8 mouse cellular contexts compared by ENCODE assay signal in the genomic region with DNA sequence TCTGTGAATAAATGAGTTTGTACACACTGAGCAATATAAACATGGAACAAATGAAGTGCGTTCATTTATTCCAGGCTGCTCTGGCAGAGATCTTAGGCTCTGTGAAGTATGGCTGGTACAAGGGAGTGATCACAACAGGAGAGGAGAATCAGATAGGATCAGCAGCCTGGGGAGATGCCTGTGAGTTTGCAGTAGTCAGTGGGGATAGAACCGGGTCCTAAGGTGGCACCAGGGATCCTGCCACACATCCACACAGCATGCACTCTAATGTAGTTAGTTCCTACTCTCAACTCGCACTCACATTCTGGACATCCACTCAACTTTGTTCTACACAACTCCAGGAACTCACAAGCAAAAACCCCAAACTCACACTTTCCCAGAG. TPM values are rescaled to one million over a fixed set of nuclear protein-coding genes. Genes with fewer than 3 reads are reported as not detected.
A peak's percentile ranks its signal among the peaks of the same experiment; 100 is the strongest.
DNase-seq lines count a peak whose midpoint lies in the region; ATAC-seq and TF ChIP-seq lines count a peak whose summit lies in the region.

No protein-coding gene starts in this region.

- peaks cover 2% of the 10 kb centered on the region; the same call in 1 of the 2 replicates for H3K79me2 ChIP-seq in MEL (ENCODE audit: control insufficient read depth, insufficient read depth, low read length, poor library complexity)

- peak overlapping the region; percentile 84 for H3K4me2 ChIP-seq in heart, embryonic 15.5 days
- peak overlapping the region; percentile 68 for H3K4me2 ChIP-seq in heart, postnatal 0 days (ENCODE audit: low read depth, low read length)

- no peak for ATAC-seq in heart, embryonic 15.5 days (replicated peaks; ENCODE audit: insufficient number of reproducible peaks, insufficient read depth, low FRiP score, low read depth)
- ATAC-seq in heart, postnatal 0 days (ENCODE audit: insufficient read depth, low read depth): no peak
- peak; percentile 8; the same call in 1 of the 2 replicates for ATAC-seq in megakaryocyte progenitor cell, adult 5-6 weeks (replicated peaks; ENCODE audit: poor library complexity)
- no peak for ATAC-seq in CD4-positive, CD25-positive, alpha-beta regulatory T cell, adult 4 months

- DNase-seq in heart, adult 8-10 months (ENCODE audit: low spot score): no peak
- no peak for DNase-seq in MEL (ENCODE audit: low read depth, low spot score)
- no peak for DNase-seq in heart, postnatal 0 days (ENCODE audit: low spot score)
- DNase-seq in embryo, embryonic 10 days (ENCODE audit: low spot score): no peak
- no peak for DNase-seq in left cerebral cortex, adult 11 months (ENCODE audit: low spot score)

- peak overlapping the region; percentile 56; the same call in 1 of the 2 replicates for H3K9ac ChIP-seq in heart, embryonic 15.5 days
- peak overlapping the region; percentile 71 for H3K9ac ChIP-seq in MEL (ENCODE audit: control insufficient read depth, low read depth, low read length, poor library complexity, severe bottlenecking)
- H3K9ac ChIP-seq in heart, postnatal 0 days (replicated peaks; ENCODE audit: low read depth, low read length): peak overlapping the region; percentile 44

- H3K4me1 ChIP-seq in heart, embryonic 15.5 days (replicated peaks): peaks cover 5% of the 10 kb centered on the region; the same call in 1 of the 2 replicates
- H3K4me1 ChIP-seq in MEL (ENCODE audit: control insufficient read depth in 1 of 2, insufficient read depth in 2 of 2, low read length in 2 of 2): peaks cover 5 to 7% of the 10 kb centered on the region in 2 experiments
- peaks cover 6% of the 10 kb centered on the region for H3K4me1 ChIP-seq in heart, postnatal 0 days (ENCODE audit: control insufficient read depth, insufficient read depth)

- no peak for TF ChIP-seq POLR2A in MEL (IDR thresholded peaks at IDR 0.05; ENCODE audit: control insufficient read depth in 1 of 2, insufficient read depth in 1 of 2, low read depth in 1 of 2, low read length in 2 of 2, poor library complexity in 1 of 2)

- H3K27me3 ChIP-seq in heart, embryonic 15.5 days: no peaks in the 10 kb centered on the region
- H3K27me3 ChIP-seq in MEL (ENCODE audit: control insufficient read depth in 1 of 2, insufficient read depth in 2 of 2, low read length in 2 of 2): no peaks in the 10 kb centered on the region; a peak in 2 of 4 replicates
- no peaks in the 10 kb centered on the region for H3K27me3 ChIP-seq in heart, postnatal 0 days (ENCODE audit: control insufficient read depth, insufficient read depth, low read length)

- TF ChIP-seq RAD21 in MEL (IDR thresholded peaks at IDR 0.05; ENCODE audit: low read depth, low read length): no peak

- no peaks in the 10 kb centered on the region for H3K9me3 ChIP-seq in heart, embryonic 15.5 days (replicated peaks)
- H3K9me3 ChIP-seq in MEL (replicated peaks; ENCODE audit: insufficient read depth, low read length): no peaks in the 10 kb centered on the region
- H3K9me3 ChIP-seq in heart, postnatal 0 days (replicated peaks; ENCODE audit: control insufficient read depth, low read length): no peaks in the 10 kb centered on the region

- TF ChIP-seq CTCF in MEL (IDR thresholded peaks at IDR 0.05 in 2 of 3, conservative IDR thresholded peaks at IDR 0.05 in 1 of 3; ENCODE audit: control insufficient read depth in 1 of 3, insufficient read depth in 1 of 3, low read depth in 2 of 3, low read length in 3 of 3, poor library complexity in 1 of 3, severe bottlenecking in 1 of 3): no peak
- TF ChIP-seq CTCF in heart, postnatal 0 days (IDR thresholded peaks at IDR 0.05; ENCODE audit: low read depth): no peak

- H3K4me3 ChIP-seq in heart, embryonic 15.5 days: peak overlapping the region; percentile 68
- peak overlapping the region; percentile 73 to 88 for H3K4me3 ChIP-seq in MEL (ENCODE audit: control insufficient read depth in 1 of 2, insufficient read depth in 1 of 2, low read depth in 2 of 2, low read length in 2 of 2)
- H3K4me3 ChIP-seq in heart, postnatal 0 days (ENCODE audit: low read depth, low read length): peak overlapping the region; percentile 56

- H3K27ac ChIP-seq in heart, embryonic 15.5 days: 0 out of 2 replicates have a peak overlapping the region, but pooled peaks have one; percentile 8
- H3K27ac ChIP-seq in MEL (ENCODE audit: control insufficient read depth, low read depth, low read length): peak overlapping the region; percentile 78
- peak overlapping the region; percentile 80 for H3K27ac ChIP-seq in heart, postnatal 0 days (ENCODE audit: low read depth)

- no peaks in the 10 kb centered on the region for H3K36me3 ChIP-seq in heart, embryonic 15.5 days
- peaks cover 0 to 6% of the 10 kb centered on the region in 2 experiments; a peak in 2 of 4 replicates for H3K36me3 ChIP-seq in MEL (ENCODE audit: control insufficient read depth in 1 of 2, insufficient read depth in 2 of 2, low read length in 2 of 2)
- H3K36me3 ChIP-seq in heart, postnatal 0 days (replicated peaks; ENCODE audit: control insufficient read depth, insufficient read depth, low read length): no peaks in the 10 kb centered on the region

- WGBS in heart, embryonic 15.5 days: 5% methylated on average over 3 of the region's 3 CpGs
- 9% methylated on average over 3 of the region's 3 CpGs for WGBS in heart, postnatal 0 days

- TF ChIP-seq EP300 in MEL (IDR thresholded peaks at IDR 0.05; ENCODE audit: low read depth in 1 of 2, low read length in 2 of 2): no peak
- no peak for TF ChIP-seq EP300 in heart, postnatal 0 days (IDR thresholded peaks at IDR 0.05; ENCODE audit: low read depth)

TF ChIP-seq in MEL, 35 proteins besides CTCF, POLR2A, EP300 and RAD21:
- TF ChIP-seq MEF2A (IDR thresholded peaks at IDR 0.05; ENCODE audit: extremely low read depth, insufficient replicate concordance, low read depth, low read length, poor library complexity, severe bottlenecking): no peak
- 0 out of 2 replicates have a peak, but pooled peaks have one; percentile 4 for TF ChIP-seq MAZ (IDR thresholded peaks at IDR 0.05; ENCODE audit: low read depth, low read length)
TF ChIP-seq in MEL: peak in this region for 1.

RNA-seq across cellular contexts. Expression of a gene that starts 0.6 kb away (rescaled TPM):
- 7.3 and 9.0 TPM in 2 replicates for polyA plus RNA-seq in heart, embryonic 15.5 days (2015; fragmentation: Nextera tagmentation; extraction: Ambion mirVana)
- total RNA-seq in heart, adult 8-10 months (2022): 1 to 10 TPM; 1.6 to 2.6 (median 2.1) TPM
- total RNA-seq in MEL (2012; rRNA removed): 20.0 and 27.9 TPM in 2 replicates
- 10 to 100 TPM in 1 of 2 experiments, not detected in 1; 26.1 TPM for polyA plus RNA-seq in MEL (2012; ENCODE audit: insufficient read depth in 1 of 2, insufficient read length in 2 of 2, low read depth in 1 of 2, low replicate concordance in 2 of 2, missing spikeins in 1 of 2)
- total RNA-seq in heart, postnatal 0 days (2014; rRNA removed; ENCODE audit: low replicate concordance): 11.9 and 14.8 TPM in 2 replicates
- polyA plus RNA-seq in heart, postnatal 0 days (2015; fragmentation: Nextera tagmentation; extraction: Ambion mirVana): 6.9 and 8.2 TPM in 2 replicates
- 14.2 and 20.6 TPM in 2 replicates for total RNA-seq in megakaryocyte progenitor cell, adult 5-6 weeks (2015)
- total RNA-seq in megakaryocyte progenitor cell, adult 5-6 weeks (2017): 4.3 and 7.7 TPM in 2 replicates
- polyA plus RNA-seq in CD4-positive, CD25-positive, alpha-beta regulatory T cell, adult 4 months (2017; shearing (Covaris generic)): 1 to 10 TPM in 1 of 2 experiments, under 1 TPM in 1; 0.79 to 2.2 TPM

RNA-seq across cellular contexts. Expression of a gene that starts 59.1 kb away (rescaled TPM):
- polyA plus RNA-seq in heart, embryonic 15.5 days (2015; fragmentation: Nextera tagmentation; extraction: Ambion mirVana): 12.8 and 19.1 TPM in 2 replicates
- 10 to 100 TPM; 20.4 to 25.3 (median 22.5) TPM for total RNA-seq in heart, adult 8-10 months (2022)
- total RNA-seq in MEL (2012; rRNA removed): 25.0 and 26.3 TPM in 2 replicates
- 100 to 1,000 TPM in 1 of 2 experiments, 10 to 100 TPM in 1; 56.7 to 101 TPM for polyA plus RNA-seq in MEL (2012; ENCODE audit: insufficient read depth in 1 of 2, insufficient read length in 2 of 2, low read depth in 1 of 2, low replicate concordance in 2 of 2, missing spikeins in 1 of 2)
- 22.5 and 28.1 TPM in 2 replicates for total RNA-seq in heart, postnatal 0 days (2014; rRNA removed; ENCODE audit: low replicate concordance)
- 9.1 and 10.2 TPM in 2 replicates for polyA plus RNA-seq in heart, postnatal 0 days (2015; fragmentation: Nextera tagmentation; extraction: Ambion mirVana)
- total RNA-seq in megakaryocyte progenitor cell, adult 5-6 weeks (2015): 26.8 and 35.7 TPM in 2 replicates
- total RNA-seq in megakaryocyte progenitor cell, adult 5-6 weeks (2017): 10.8 and 11.7 TPM in 2 replicates
- polyA plus RNA-seq in CD4-positive, CD25-positive, alpha-beta regulatory T cell, adult 4 months (2017; shearing (Covaris generic)): 1 to 10 TPM; 8.4 to 8.9 TPM

Comparison
In these comparisons a context has a peak if more than half of its experiments do, and no peak if none do; other contexts are left out.
1. H3K27ac ChIP-seq: peak in every context shown above with its lines; median percentile 80 in heart, postnatal 0 days; 78 in MEL; 8 in heart, embryonic 15.5 days.